Mouse (Mus musculus): ENCODE measurements around the gene Dohh. TPM values are rescaled to one million over a fixed set of nuclear protein-coding genes. Genes with fewer than 3 reads are reported as not detected.

The Dohh gene
- total and polyA plus RNA-seq, 3 experiments, result 78.2 to 131 (median 81.7) TPM

DNA sequence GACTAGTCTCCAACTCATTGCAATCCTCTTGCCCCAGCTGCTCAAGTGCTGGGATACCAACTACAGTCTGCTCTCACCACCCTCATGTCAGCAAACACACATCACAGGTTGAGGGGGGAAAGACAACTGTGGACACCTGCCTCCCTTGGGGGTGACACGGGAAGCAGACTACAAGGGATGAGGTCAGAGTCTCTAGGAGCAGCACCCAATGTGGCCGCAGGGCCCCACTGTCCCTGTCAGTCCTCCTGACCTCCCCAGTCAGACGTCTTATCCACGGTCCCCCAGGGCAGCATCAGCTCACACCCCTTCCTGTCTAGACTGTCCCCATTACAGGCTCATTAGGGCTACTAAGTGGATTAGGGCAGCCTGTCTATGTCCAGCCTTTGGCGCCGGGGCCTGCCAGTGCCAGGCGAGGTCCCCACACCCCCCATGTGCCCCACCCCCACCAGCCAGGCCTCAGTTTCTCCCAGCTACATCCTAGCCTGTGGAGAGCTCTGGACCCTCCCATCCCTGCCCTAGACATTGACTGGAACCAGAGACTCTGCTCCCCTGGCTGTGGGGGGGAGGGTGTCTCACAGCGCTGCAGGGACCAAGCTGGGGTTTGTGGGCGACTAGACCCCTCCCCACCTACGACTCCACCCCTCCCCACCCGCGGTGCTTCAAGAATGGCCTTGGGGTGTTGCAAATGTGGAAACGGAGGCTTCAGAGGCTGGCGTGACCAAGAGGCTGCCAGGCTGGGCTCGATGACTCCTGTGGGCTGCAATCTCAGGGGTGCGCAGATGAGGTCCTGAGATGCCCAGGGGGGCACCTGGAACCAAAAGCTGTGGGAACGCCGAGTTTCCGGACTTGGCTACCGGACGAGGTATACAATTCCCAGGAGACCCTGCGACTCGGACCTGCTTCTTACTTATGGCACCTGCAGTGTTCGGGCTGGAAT is 22.5 kb downstream of the Dohh start:
- Histone ChIP-seq H3K27me3 (replicated peaks) (no peaks in the 10 kb centered on the region), H3K4me2 (ENCODE audit: insufficient read depth, low read depth, poor library complexity, severe bottlenecking) (no peak overlapping the region), H3K36me3 (replicated peaks in 1 of 2; ENCODE audit: control insufficient read depth in 1 of 2, insufficient read depth in 1 of 2, low read length in 1 of 2) (peaks cover 53 to 59% of the 10 kb centered on the region in 2 experiments), H3K4me1 (ENCODE audit: control insufficient read depth in 1 of 2, insufficient read depth in 2 of 2) (peaks cover 43 to 68% of the 10 kb centered on the region in 2 experiments), H3K9ac (ENCODE audit: insufficient read depth, low read depth) (no peak overlapping the region), H3K27ac (ENCODE audit: insufficient read depth, low read depth) (peak overlapping the region; percentile 59), H3K9me3 (replicated peaks; ENCODE audit: low read length) (no peaks in the 10 kb centered on the region), H3K79me2 (replicated peaks; ENCODE audit: control insufficient read depth, extremely low read depth, insufficient read depth, poor library complexity, severe bottlenecking) (no peaks in the 10 kb centered on the region), H3K4me3 (replicated peaks in 1 of 3; ENCODE audit: low read depth in 2 of 3, low read length in 2 of 3, poor library complexity in 1 of 3) (no peak overlapping the region)
- TF ChIP-seq E2F4 (IDR thresholded peaks at IDR 0.05; ENCODE audit: insufficient replicate concordance, low read depth, low read length) (no peak), MYC (IDR thresholded peaks at IDR 0.05; ENCODE audit: low read depth, low read length) (no peak), TBP (conservative IDR thresholded peaks at IDR 0.05; ENCODE audit: low read depth, low read length) (no peak), KAT2A (IDR thresholded peaks at IDR 0.05; ENCODE audit: insufficient replicate concordance, low read length) (no peak), POLR2A (IDR thresholded peaks at IDR 0.05; ENCODE audit: low read depth, low read length) (no peak; the same call in 1 of the 2 replicates), UBTF (IDR thresholded peaks at IDR 0.05; ENCODE audit: low read depth, low read length) (no peak), MAZ (IDR thresholded peaks at IDR 0.05; ENCODE audit: low read depth, low read length) (no peak), GABPA (IDR thresholded peaks at IDR 0.05; ENCODE audit: insufficient replicate concordance, low read depth, low read length) (no peak), PAX5 (IDR thresholded peaks at IDR 0.05; ENCODE audit: low read length) (no peak)
- dilution Hi-C loops (cut with MboI; ENCODE audit: extremely low pct_ligation_motif_present, extremely low pct_unique_long_range_greater_than_20kb, low sequenced_read_pairs), result no loop called here
- in situ Hi-C loops (cut with MboI; ENCODE audit: low pct_ligation_motif_present, low pct_unique_long_range_greater_than_20kb, low sequenced_read_pairs), result loop anchor here (5.0 kb wide), 1 partner anchor 36 kb away; no protein-coding TSS in a partner anchor
- DNase-seq (ENCODE audit: extremely low read depth), result no peak

DNA sequence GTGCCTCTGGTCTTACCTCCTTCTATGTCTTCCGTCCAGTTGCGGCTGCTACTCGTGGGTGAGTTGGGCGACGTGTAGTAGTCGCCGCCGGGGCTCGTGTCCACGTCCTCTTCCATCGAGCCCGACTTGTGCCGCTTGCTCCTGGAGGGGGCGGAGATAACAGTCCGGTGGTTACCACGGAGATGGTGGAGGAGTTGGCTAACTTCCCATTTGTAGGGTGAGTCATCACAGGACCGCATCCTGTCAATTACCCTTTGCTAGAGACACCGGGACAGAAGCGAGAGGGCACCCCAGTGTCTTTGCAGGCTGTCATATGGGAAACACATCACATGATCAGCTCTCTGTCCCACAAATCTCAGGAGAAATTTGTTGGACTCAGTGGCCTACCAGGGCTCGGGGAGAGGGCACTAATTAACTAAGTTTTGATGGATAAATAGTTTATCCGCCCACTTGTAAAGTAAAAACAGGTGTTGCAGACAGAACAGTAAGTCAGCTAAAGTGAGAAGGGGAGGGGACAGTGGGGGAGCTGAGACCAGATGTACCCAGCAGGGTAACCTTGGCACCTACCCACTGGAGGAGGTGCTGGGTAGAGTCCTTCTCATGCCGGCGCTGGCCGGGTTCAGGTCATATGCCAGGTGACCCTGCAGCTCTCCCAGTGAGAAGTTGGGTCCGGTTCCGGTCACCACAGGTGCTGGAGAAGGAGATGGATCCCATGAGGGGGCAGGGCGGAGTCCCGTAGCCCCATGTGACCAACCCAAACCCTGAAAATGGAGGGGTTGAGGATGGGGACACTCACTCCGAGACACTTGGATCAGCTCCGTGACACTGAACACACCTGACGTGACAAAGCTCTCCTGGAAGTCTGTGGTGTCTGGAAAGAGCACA is 23.6 kb downstream of the Dohh start:
- H3K9me3 ChIP-seq (replicated peaks; ENCODE audit: low read length), result no peaks in the 10 kb centered on the region
- H3K27ac ChIP-seq (ENCODE audit: insufficient read depth, low read depth), result no peak overlapping the region
- in situ Hi-C loops (cut with MboI; ENCODE audit: low pct_ligation_motif_present, low pct_unique_long_range_greater_than_20kb, low sequenced_read_pairs), result loop anchor here (5.0 kb wide), 1 partner anchor 35 kb away; no protein-coding TSS in a partner anchor
- no peak overlapping the region for H3K4me2 ChIP-seq (ENCODE audit: insufficient read depth, low read depth, poor library complexity, severe bottlenecking)
- TF ChIP-seq PAX5 (IDR thresholded peaks at IDR 0.05; ENCODE audit: low read length) (no peak), POLR2AphosphoS2 (IDR thresholded peaks at IDR 0.05; ENCODE audit: low read depth, low read length) (no peak), ZC3H11A (IDR thresholded peaks at IDR 0.05; ENCODE audit: low read depth, low read length) (no peak)
- peaks cover 47 to 60% of the 10 kb centered on the region in 2 experiments for H3K36me3 ChIP-seq (replicated peaks in 1 of 2; ENCODE audit: control insufficient read depth in 1 of 2, insufficient read depth in 1 of 2, low read length in 1 of 2)
- H3K4me1 ChIP-seq (ENCODE audit: control insufficient read depth in 1 of 2, insufficient read depth in 2 of 2), result peaks cover 53 to 74% of the 10 kb centered on the region in 2 experiments
- peak; percentile 71 for DNase-seq (ENCODE audit: extremely low read depth)
- no peak overlapping the region for H3K9ac ChIP-seq (ENCODE audit: insufficient read depth, low read depth)
- no peaks in the 10 kb centered on the region for H3K79me2 ChIP-seq (replicated peaks; ENCODE audit: control insufficient read depth, extremely low read depth, insufficient read depth, poor library complexity, severe bottlenecking)
- H3K27me3 ChIP-seq (replicated peaks), result no peaks in the 10 kb centered on the region
- dilution Hi-C loops (cut with MboI; ENCODE audit: extremely low pct_ligation_motif_present, extremely low pct_unique_long_range_greater_than_20kb, low sequenced_read_pairs), result no loop called here
- no peak overlapping the region for H3K4me3 ChIP-seq (replicated peaks in 1 of 3; ENCODE audit: low read depth in 2 of 3, low read length in 2 of 3, poor library complexity in 1 of 3)

Measured in CH12.LX (cell line).